Mouse (Mus musculus): ENCODE results near the gene Pigo. TPM values are rescaled to one million over a fixed set of nuclear protein-coding genes. Genes with fewer than 3 reads are reported as not detected.

The Pigo gene
- polyA plus RNA-seq, 1 experiment, result 42.0 TPM

DNA sequence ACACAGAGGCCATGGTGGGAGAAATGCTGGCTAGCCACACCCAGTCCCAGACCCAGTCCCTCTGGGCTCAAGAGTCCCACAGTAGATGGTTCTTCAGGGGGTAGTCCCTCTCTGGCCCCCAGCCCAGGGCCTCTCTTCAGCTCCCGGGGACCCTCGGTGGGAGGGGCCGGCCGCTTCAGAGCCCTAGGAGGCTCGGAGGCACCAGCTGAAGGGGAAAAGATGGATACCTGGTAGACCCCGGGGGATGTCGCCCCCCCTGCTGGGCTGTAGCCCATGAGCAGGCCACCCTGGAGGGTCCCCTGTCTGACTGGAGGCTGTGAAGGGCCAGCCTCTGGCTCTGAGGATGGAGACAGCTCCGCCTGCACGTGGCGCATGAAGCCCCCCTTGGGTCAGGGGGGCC lies 10.7 kb upstream of the Pigo start:
- Histone ChIP-seq H3K27me3 (ENCODE audit: control insufficient read depth, insufficient read depth, low read length) (no peaks in the 10 kb centered on the region), H3K36me3 (ENCODE audit: control insufficient read depth, insufficient read depth, low read length) (no peaks in the 10 kb centered on the region), H3K4me1 (ENCODE audit: control insufficient read depth, insufficient read depth, low read length) (peaks cover 14% of the 10 kb centered on the region), H3K4me3 (ENCODE audit: control insufficient read depth, low read depth, low read length) (no peak overlapping the region), H3K27ac (ENCODE audit: control insufficient read depth, insufficient read depth, low read depth, low read length) (no peak overlapping the region)
- TF ChIP-seq POLR2A (IDR thresholded peaks at IDR 0.05; ENCODE audit: control insufficient read depth, low read depth, low read length) (no peak), CTCF (IDR thresholded peaks at IDR 0.05; ENCODE audit: control insufficient read depth, insufficient read depth, insufficient replicate concordance, low read depth, low read length) (no peak)

DNA sequence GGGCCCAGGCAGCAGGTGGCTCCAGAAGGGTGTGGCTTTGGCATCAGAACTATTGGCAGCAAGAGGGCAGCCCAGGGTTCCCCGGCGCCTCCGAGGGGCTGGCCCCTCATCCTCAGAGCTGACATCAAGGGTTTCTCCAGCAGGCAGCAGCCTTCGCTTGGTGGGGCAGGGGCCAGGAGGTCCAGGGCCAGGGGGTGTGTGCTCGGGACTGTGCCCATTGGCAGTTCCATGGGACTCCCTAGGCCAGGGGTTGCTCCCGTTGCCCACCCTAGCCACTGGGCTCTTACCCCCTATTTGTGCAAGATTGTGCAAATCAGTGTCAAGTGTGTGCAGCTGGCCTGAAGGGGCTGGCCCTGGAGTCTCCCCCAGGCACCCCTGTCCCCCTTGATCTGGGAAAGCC lies 10.2 kb upstream of the Pigo start:
- Histone ChIP-seq H3K27ac (ENCODE audit: control insufficient read depth, insufficient read depth, low read depth, low read length) (no peak overlapping the region), H3K27me3 (ENCODE audit: control insufficient read depth, insufficient read depth, low read length) (no peaks in the 10 kb centered on the region), H3K4me3 (ENCODE audit: control insufficient read depth, low read depth, low read length) (no peak overlapping the region), H3K36me3 (ENCODE audit: control insufficient read depth, insufficient read depth, low read length) (no peaks in the 10 kb centered on the region), H3K4me1 (ENCODE audit: control insufficient read depth, insufficient read depth, low read length) (peaks cover 15% of the 10 kb centered on the region)
- TF ChIP-seq CTCF (IDR thresholded peaks at IDR 0.05; ENCODE audit: control insufficient read depth, insufficient read depth, insufficient replicate concordance, low read depth, low read length), result no peak
- TF ChIP-seq POLR2A (IDR thresholded peaks at IDR 0.05; ENCODE audit: control insufficient read depth, low read depth, low read length), result no peak

DNA sequence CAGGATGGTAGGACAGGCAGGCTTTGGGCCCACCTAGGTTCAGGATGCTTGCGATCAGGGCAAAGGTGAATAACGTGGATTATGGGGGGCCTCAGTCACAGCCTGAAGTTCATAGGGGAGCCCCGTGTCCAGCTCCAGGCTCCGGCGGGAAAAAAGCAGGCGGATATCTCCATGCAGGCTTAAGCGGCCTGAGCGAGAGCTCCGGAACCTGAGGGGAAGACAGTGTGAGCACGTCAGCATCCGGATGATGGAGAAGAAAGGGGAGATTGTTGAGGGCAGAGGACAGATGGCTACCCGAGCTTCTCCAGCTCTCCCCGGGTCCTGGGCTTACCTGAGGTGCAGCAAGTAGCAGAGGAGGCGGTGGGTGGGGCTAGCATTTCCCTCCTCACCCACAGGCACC lies 7.9 kb upstream of the Pigo start:
- TF ChIP-seq POLR2A (IDR thresholded peaks at IDR 0.05; ENCODE audit: control insufficient read depth, low read depth, low read length) (no peak), CTCF (IDR thresholded peaks at IDR 0.05; ENCODE audit: control insufficient read depth, insufficient read depth, insufficient replicate concordance, low read depth, low read length) (no peak)
- Histone ChIP-seq H3K27me3 (ENCODE audit: control insufficient read depth, insufficient read depth, low read length) (no peaks in the 10 kb centered on the region), H3K27ac (ENCODE audit: control insufficient read depth, insufficient read depth, low read depth, low read length) (no peak overlapping the region), H3K4me3 (ENCODE audit: control insufficient read depth, low read depth, low read length) (no peak overlapping the region), H3K4me1 (ENCODE audit: control insufficient read depth, insufficient read depth, low read length) (peaks cover 4% of the 10 kb centered on the region; the same call in 1 of the 2 replicates), H3K36me3 (ENCODE audit: control insufficient read depth, insufficient read depth, low read length) (no peaks in the 10 kb centered on the region)

DNA sequence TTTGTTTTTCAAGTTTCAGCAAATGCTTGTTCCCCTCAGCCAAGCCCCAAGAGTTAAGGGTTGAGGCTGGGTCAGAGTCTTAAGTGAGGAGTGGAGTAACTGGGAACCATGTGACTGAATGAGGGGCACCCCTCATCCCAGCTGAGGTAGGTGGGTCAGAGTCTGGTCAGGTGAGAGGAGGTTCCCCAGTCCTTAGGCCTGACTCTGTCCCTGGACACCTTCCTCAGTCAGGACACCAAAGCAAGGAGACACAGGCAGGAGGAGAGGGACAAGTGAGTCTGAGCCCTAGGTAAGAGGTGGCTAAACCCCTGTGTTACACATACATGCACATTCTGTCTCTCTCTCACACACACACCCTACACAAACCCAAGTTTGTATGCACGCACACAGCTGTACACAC lies 6.9 kb upstream of the Pigo start:
- Histone ChIP-seq H3K27ac (ENCODE audit: control insufficient read depth, insufficient read depth, low read depth, low read length) (no peak overlapping the region), H3K4me3 (ENCODE audit: control insufficient read depth, low read depth, low read length) (no peak overlapping the region), H3K36me3 (ENCODE audit: control insufficient read depth, insufficient read depth, low read length) (no peaks in the 10 kb centered on the region), H3K27me3 (ENCODE audit: control insufficient read depth, insufficient read depth, low read length) (no peaks in the 10 kb centered on the region), H3K4me1 (ENCODE audit: control insufficient read depth, insufficient read depth, low read length) (peaks cover 4% of the 10 kb centered on the region; the same call in 1 of the 2 replicates)
- TF ChIP-seq CTCF (IDR thresholded peaks at IDR 0.05; ENCODE audit: control insufficient read depth, insufficient read depth, insufficient replicate concordance, low read depth, low read length), result no peak
- no peak for TF ChIP-seq POLR2A (IDR thresholded peaks at IDR 0.05; ENCODE audit: control insufficient read depth, low read depth, low read length)

DNA sequence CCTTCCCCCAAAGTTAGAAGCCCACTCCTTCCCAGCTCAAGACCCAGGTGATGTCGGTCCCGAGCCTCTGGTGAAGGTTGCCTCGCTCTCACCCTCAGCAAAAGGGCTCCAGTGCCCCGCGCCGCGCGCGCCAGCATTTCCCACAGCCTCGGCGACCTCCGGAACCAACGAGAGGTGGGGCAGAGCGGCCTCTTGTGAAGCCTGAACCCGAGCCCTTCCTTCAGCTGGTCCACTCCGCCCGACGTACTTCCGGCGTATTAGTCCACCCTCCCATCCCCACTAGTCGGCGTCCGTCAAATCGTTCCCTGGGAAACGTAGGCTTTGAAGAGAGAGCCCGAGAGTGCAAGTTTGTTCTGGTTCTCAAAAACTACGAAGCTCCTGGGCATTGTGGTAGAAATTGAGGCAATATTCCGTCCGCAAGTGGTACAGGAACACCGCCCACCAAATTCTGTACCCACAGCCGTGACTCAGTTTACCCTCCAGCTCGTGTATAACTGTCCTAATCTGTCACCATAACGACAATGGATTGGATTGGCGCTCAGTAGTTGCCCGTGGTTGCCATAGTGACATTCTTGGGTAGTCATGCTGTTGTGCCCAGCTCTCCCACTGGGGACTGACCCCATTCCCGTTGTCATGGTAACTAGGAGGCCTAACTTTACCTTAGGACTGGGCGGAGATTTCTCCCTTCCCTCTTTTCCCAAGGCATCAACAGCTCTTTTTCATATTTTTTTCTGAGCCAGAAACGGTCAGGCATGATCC lies 5.8 kb upstream of the Pigo start, which contains the start of gene Stoml2:
Gene Stoml2, minus strand, starts transcription at position 474 of the 759 bp plus-strand sequence.
- peaks cover 4% of the 10 kb centered on the region; the same call in 1 of the 2 replicates for H3K4me1 ChIP-seq (ENCODE audit: control insufficient read depth, insufficient read depth, low read length)
- H3K27ac ChIP-seq (ENCODE audit: control insufficient read depth, insufficient read depth, low read depth, low read length), result peak within 1 kb of the TSS; percentile 85
- H3K36me3 ChIP-seq (ENCODE audit: control insufficient read depth, insufficient read depth, low read length), result no peaks in the 10 kb centered on the region
- peak within 1 kb of the TSS; percentile 87 for H3K4me3 ChIP-seq (ENCODE audit: control insufficient read depth, low read depth, low read length)
- TF ChIP-seq POLR2A (IDR thresholded peaks at IDR 0.05; ENCODE audit: control insufficient read depth, low read depth, low read length), result peak; percentile 60
- TF ChIP-seq CTCF (IDR thresholded peaks at IDR 0.05; ENCODE audit: control insufficient read depth, insufficient read depth, insufficient replicate concordance, low read depth, low read length), result no peak
- H3K27me3 ChIP-seq (ENCODE audit: control insufficient read depth, insufficient read depth, low read length), result no peaks in the 10 kb centered on the region

DNA sequence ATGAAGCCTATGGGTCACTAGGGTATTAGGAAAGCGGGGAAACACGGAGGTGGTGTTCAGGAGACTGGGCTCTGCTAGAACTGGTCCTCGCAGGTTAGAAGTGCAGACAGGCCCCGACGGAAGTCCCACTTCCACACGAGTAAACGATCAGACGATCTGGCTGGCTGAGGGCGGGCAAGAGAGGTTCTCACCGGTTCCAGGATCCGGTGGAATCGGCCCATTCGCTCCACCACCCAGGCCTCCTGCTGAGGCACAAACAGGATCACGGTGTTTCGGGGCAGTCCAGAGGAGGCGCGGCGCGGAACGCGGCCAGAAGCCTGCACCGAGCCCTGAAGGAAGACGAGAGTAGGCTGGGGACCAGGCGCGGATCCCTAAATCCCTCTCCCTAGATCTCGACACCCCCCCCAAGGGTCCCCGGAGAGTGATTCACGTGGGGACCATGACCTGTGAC lies 5.2 kb upstream of the Pigo start:
- H3K27me3 ChIP-seq (ENCODE audit: control insufficient read depth, insufficient read depth, low read length), result no peaks in the 10 kb centered on the region
- peak overlapping the region; percentile 41 for H3K27ac ChIP-seq (ENCODE audit: control insufficient read depth, insufficient read depth, low read depth, low read length)
- TF ChIP-seq POLR2A (IDR thresholded peaks at IDR 0.05; ENCODE audit: control insufficient read depth, low read depth, low read length) (no peak), CTCF (IDR thresholded peaks at IDR 0.05; ENCODE audit: control insufficient read depth, insufficient read depth, insufficient replicate concordance, low read depth, low read length) (no peak)
- H3K4me1 ChIP-seq (ENCODE audit: control insufficient read depth, insufficient read depth, low read length), result peaks cover 4% of the 10 kb centered on the region; the same call in 1 of the 2 replicates
- H3K36me3 ChIP-seq (ENCODE audit: control insufficient read depth, insufficient read depth, low read length), result no peaks in the 10 kb centered on the region
- peak overlapping the region; percentile 87 for H3K4me3 ChIP-seq (ENCODE audit: control insufficient read depth, low read depth, low read length)

DNA sequence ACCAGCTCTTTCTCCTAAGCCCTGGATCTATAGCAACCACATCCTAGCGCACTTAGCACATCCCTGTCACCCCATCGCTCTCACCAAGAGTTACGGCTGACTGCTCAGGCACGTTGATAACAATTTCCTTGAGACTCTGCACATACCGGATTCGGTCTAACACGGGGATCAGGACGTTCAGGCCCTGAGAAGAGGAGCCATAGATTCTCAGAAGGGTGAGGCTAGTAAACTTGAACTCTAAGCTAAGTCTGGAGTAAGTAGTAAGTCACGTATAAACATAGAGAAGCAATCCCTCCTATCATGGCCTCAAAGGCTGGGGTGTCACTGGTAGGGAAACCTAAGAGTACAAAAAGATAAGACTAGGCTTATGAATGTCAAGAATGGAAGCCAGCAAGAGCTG lies 4.7 kb upstream of the Pigo start:
- 0 out of 2 replicates have a peak overlapping the region, but pooled peaks have one; percentile 41 for H3K27ac ChIP-seq (ENCODE audit: control insufficient read depth, insufficient read depth, low read depth, low read length)

More for the DNA sequence above, 4.7 kb upstream of the Pigo start:
- peak overlapping the region; percentile 87; the same call in 1 of the 2 replicates for H3K4me3 ChIP-seq (ENCODE audit: control insufficient read depth, low read depth, low read length)
- H3K4me1 ChIP-seq (ENCODE audit: control insufficient read depth, insufficient read depth, low read length), result peaks cover 4% of the 10 kb centered on the region; the same call in 1 of the 2 replicates
- H3K36me3 ChIP-seq (ENCODE audit: control insufficient read depth, insufficient read depth, low read length), result no peaks in the 10 kb centered on the region
- no peak for TF ChIP-seq CTCF (IDR thresholded peaks at IDR 0.05; ENCODE audit: control insufficient read depth, insufficient read depth, insufficient replicate concordance, low read depth, low read length)
- TF ChIP-seq POLR2A (IDR thresholded peaks at IDR 0.05; ENCODE audit: control insufficient read depth, low read depth, low read length), result no peak
- no peaks in the 10 kb centered on the region for H3K27me3 ChIP-seq (ENCODE audit: control insufficient read depth, insufficient read depth, low read length)

Measured in testis, adult 2 months (tissue).